Mouse (Mus musculus) ES-E14 (cell line): ENCODE data around the gene Rabggtb.

Experiments
- HCFC1 ChIP-seq: IDR thresholded peaks from 2 replicates; pipeline ENCODE4 v1.6.1; 2012; ENCODE audit warnings: low read length, inconsistent platforms, borderline replicate concordance; ENCODE audit not compliant: insufficient read depth
- MAFK ChIP-seq: IDR thresholded peaks from 2 replicates; pipeline ENCODE4 v1.6.1; 2014; ENCODE audit warnings: mild to moderate bottlenecking, low read depth, low read length, inconsistent platforms; ENCODE audit not compliant: insufficient read depth
- ZC3H11A ChIP-seq: IDR thresholded peaks from 2 replicates; pipeline ENCODE4 v1.6.1; 2012; ENCODE audit warnings: low read depth, mild to moderate bottlenecking, inconsistent platforms, low read length, borderline replicate concordance

DNA sequence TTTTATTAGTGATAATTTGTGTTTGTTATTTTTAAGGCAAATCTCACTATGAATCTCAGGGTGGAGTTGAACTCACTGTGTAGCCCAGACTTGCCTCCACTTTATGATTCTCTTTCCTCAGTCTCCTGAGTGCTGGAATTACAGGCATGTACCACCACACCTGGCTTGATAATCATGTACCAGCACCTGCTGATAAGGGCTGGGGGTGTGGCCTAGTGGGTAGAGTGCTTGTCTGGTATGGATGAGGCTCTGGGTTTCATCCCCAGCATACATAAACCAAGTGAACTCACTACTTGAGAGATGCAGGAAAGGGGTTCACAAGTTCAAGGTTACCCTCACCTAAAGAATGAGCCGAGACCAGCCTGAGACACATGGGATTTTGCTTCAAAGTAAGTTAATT, 10.9 kb downstream of the Rabggtb start:
- TF ChIP-seq MAFK (no peak), ZC3H11A (no peak), HCFC1 (no peak)
